Mouse (Mus musculus) G1E (cell line): ENCODE measurements around the gene Slc7a7.

Experiments used
- GATA1 ChIP-seq: IDR thresholded peaks from 2 replicates; pipeline ENCODE4 v1.6.1; 2012; ENCODE audit warnings: borderline replicate concordance, low read length, inconsistent platforms, mixed read lengths
- POLR2AphosphoS5 ChIP-seq: IDR thresholded peaks from 2 replicates; pipeline ENCODE4 v1.6.1; 2012; ENCODE audit warnings: low read depth, low read length, inconsistent platforms; ENCODE audit not compliant: insufficient replicate concordance

GRCm38 (mm10) chr14:54366581-54366980, 51.0 kb downstream of the Slc7a7 start:
- no peak for TF ChIP-seq POLR2AphosphoS5
- TF ChIP-seq GATA1 = no peak
